Mouse (Mus musculus): ENCODE measurements around the gene Mup16.
"Not testable (repeated sequence)": the region's sequence is repeated elsewhere in the genome, so short reads cannot be mapped to it uniquely, and the experiment has no call there.

The Mup16 gene

DNA sequence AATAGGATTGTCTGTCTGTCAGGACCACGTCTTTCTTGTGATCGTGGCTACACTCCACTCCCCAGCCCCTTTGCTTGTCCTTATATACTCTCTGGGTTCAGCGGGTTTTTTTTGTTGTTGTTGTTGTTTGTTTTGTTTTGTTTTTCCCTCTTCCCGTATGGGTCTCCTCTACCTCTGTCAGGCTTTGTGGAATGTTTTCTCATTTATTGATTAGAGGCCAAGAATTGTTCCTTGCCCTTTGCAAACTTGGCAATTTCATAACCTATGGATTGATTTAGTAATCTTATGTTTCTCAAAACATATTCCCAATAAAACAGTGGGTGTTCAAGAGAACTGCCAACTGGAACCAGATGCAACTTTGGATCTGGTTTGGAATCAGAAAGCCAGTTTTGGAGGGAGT is at the start of gene Mup16:
Gene Mup16, minus strand, starts transcription at position 101 of the 400 bp plus-strand sequence.
- DNase-seq: not testable (repeated sequence)

DNA sequence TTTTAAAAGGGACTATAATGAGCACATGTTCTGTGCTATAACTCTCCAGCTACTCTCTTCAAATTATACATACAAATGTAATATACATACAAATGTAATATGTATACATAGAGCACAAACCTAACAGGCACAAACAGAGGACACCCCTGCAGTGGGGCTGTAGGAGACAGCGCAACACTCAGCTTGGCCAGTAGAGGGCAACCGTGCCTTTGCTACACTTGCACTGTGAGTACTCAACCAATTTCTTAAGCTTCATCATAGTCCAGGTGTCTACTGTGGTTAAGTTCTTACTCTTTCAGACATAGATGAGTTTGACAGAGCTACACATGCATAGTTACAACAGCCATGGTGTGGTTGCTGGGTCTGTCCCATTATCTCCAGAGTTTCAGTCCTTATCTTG is 36.6 kb upstream of the Mup16 start:
- peak; percentile 31 to 37 for DNase-seq

Data from cerebellum, postnatal 10 days (tissue).